Mouse (Mus musculus) brain, embryonic 14.5 days (tissue): ENCODE data around the gene Rrp12.
"Not testable (repeated sequence)": the region's sequence is repeated elsewhere in the genome, so short reads cannot be mapped to it uniquely, and the experiment has no call there.

Experiments
- CTCF ChIP-seq: fragments of 200-500 bp; IDR thresholded peaks from 2 replicates; pipeline ENCODE4 v1.5.1; 2012; ENCODE audit warnings: inconsistent platforms, mild to moderate bottlenecking, moderate library complexity, borderline replicate concordance; ENCODE audit not compliant: insufficient read depth, insufficient read length; ENCODE audit errors: extremely low read depth
- POLR2A ChIP-seq: fragments of 200-500 bp; IDR thresholded peaks from 2 replicates; pipeline ENCODE4 v1.6.1; 2012; ENCODE audit warnings: mild to moderate bottlenecking, inconsistent platforms, borderline replicate concordance; ENCODE audit not compliant: poor library complexity, insufficient read depth, insufficient read length, severe bottlenecking; ENCODE audit errors: extremely low read depth

DNA sequence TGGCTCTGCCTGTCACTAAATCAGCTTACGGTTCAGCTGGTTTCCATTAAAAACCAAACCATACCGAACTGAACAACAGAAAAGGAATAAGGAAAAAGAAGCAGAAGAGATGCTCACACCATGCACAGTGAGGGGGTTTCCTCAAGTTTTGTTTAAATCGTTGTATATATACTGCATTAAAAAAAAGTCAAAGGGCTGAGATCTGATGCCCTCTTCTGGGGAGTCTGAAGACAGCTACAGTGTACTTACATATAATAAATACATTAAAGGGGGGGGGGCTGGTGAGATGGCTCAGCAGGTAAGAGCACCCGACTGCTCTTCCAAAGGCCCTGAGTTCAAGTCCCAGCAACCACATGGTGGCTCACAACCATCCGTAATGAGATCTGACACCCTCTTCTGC lies 26.0 kb downstream of the Rrp12 start:
- TF ChIP-seq CTCF, POLR2A: not testable (repeated sequence)
